Mouse (Mus musculus) kidney, embryonic 16.5 days (tissue): ENCODE results near the gene Npy5r. TPM values are rescaled to one million over a fixed set of nuclear protein-coding genes. Genes with fewer than 3 reads are reported as not detected.

Source experiments
- ATAC-seq: fragments of 200-750 bp; cut with Nextera tagmentation; 2 replicates; pipeline ENCODE4 v1.8.0; 2017; ENCODE audit warnings: moderate TSS enrichment; ENCODE audit not compliant: low FRiP score, low TSS enrichment
- H3K27ac ChIP-seq: fragments of 300-500 bp; sonication (generic); 2 replicates; pipeline ENCODE4 v1.5.1; 2014; ENCODE audit warnings: low read length
- H3K27me3 ChIP-seq: fragments of 300-500 bp; sonication (generic); 2 replicates; pipeline ENCODE4 v1.6.1; 2014; ENCODE audit warnings: low read length, control low read depth, mixed read lengths; ENCODE audit not compliant: insufficient read depth
- H3K36me3 ChIP-seq: fragments of 300-500 bp; sonication (generic); 2 replicates; pipeline ENCODE4 v1.6.1; 2014; ENCODE audit warnings: low read length, control low read depth, mixed read lengths; ENCODE audit not compliant: insufficient read depth
- H3K4me1 ChIP-seq: fragments of 300-500 bp; sonication (generic); 2 replicates; pipeline ENCODE4 v1.6.1; 2014; ENCODE audit warnings: low read length, control low read depth, mixed read lengths; ENCODE audit not compliant: insufficient read depth
- H3K4me2 ChIP-seq: fragments of 300-500 bp; sonication (generic); replicated peaks from 2 replicates; pipeline ENCODE4 v1.6.1; 2014; ENCODE audit warnings: low read depth, low read length
- H3K4me3 ChIP-seq: fragments of 300-500 bp; sonication (generic); 2 replicates; pipeline ENCODE4 v1.5.1; 2014; ENCODE audit warnings: mild to moderate bottlenecking, low read length
- H3K9ac ChIP-seq: fragments of 300-500 bp; sonication (generic); replicated peaks from 2 replicates; pipeline ENCODE4 v1.6.1; 2014; ENCODE audit warnings: low read length
- H3K9me3 ChIP-seq: fragments of 300-500 bp; sonication (generic); 2 replicates; pipeline ENCODE4 v1.6.1; 2016; ENCODE audit warnings: low read length, control low read depth
- WGBS: fragments of 180-500 bp; shearing (Covaris S2); extraction: QIAGEN DNeasy Blood & Tissue Kit; methylation state at CpG from one replicate; pipeline ENCODE4 v1.1.7; 2014; 5-methylcytosine and 5-hydroxymethylcytosine counted together
- polyA plus RNA-seq: library from polyadenylated mRNA; unstranded; fragments of >200 nt; fragmentation: Nextera tagmentation; extraction: Ambion mirVana; gene quantifications from 2 replicates; pipeline ENCODE4 v1.2.1, GENCODE M21; 2015

Npy5r gene
- polyA plus RNA-seq, 1 experiment from 2014 or later: not detected

DNA sequence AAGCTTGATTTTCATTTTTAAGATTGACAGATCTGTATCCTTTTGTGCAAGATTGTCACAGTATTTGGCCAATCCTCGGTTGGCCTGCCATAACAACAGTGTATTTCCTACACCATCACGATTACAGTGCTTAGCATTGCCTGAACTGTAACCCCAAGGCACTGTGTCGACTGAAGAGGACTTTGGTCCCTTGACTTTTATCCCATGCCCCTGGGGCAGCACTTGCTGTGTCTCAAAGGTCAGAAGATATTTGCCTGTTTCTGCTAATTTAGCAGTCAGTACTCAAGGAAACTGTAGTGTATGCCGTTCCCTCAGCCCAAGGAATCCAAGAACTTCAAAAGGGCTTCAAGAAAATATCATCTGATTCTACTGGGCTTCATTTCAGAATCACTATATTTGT is 871 bp upstream of the Npy5r start:
- no peak overlapping the region for H3K27ac ChIP-seq
- ATAC-seq: no peak

DNA sequence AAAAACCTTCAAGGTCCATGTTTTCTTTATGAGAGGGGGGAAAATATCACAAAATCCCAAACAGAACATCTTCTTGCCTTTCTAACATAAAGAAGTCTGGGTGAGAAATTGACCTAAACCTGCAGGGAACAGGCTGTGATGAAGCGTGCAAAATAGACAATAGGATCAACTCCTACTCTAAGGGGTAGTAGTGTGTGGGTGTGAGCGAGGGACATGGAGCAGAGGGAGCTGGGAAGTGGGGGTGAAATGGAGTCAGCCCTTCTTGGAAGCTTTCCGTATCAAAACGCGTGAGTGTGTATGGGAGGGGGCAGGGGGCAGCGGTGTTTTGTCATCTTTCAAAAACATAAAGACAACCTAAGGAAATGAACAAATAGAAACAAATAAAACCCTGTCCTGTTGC is 467 bp upstream of the Npy5r start:
- Histone ChIP-seq H3K4me3 (no peak overlapping the region), H3K9ac (no peak overlapping the region), H3K4me2 (peak overlapping the region; percentile 76), H3K27ac (no peak overlapping the region), H3K4me1 (peaks cover 3% of the 10 kb centered on the region; the same call in 1 of the 2 replicates), H3K36me3 (no peaks in the 10 kb centered on the region), H3K9me3 (no peaks in the 10 kb centered on the region), H3K27me3 (peaks cover 38% of the 10 kb centered on the region)
- ATAC-seq: no peak
- WGBS: 45% methylated on average over 6 of the region's 6 CpGs

More for the DNA sequence above, 871 bp upstream of the Npy5r start:
- H3K9ac ChIP-seq: no peak overlapping the region
- H3K27me3 ChIP-seq: peaks cover 38% of the 10 kb centered on the region
- no peaks in the 10 kb centered on the region for H3K9me3 ChIP-seq
- peaks cover 3% of the 10 kb centered on the region; the same call in 1 of the 2 replicates for H3K4me1 ChIP-seq
- H3K36me3 ChIP-seq: no peaks in the 10 kb centered on the region
- WGBS: 63% methylated on average over 4 of the region's 4 CpGs
- no peak overlapping the region for H3K4me2 ChIP-seq
- no peak overlapping the region for H3K4me3 ChIP-seq

DNA sequence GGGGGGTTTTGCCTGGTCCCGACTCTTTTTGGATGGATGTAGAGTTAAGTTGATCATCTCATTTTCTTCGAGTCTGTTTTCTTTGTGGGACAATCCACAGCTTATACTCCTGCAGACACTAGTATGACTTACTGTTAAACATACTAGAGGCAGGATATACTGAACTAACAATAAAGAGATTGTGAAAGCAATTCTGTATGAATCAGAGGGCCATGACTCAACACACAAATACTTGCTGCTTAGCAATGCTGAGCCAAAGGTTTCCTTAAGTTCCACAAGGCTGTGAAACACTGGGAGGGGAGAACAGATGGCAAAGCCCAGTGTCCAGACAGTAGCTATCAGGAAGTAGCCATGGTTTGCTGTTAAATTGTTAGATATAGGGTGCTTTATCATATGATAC is 6.7 kb downstream of the Npy5r start:
- H3K4me2 ChIP-seq: no peak overlapping the region
- WGBS: 92% methylated on average over 2 of the region's 2 CpGs
- no peak for ATAC-seq
- no peaks in the 10 kb centered on the region for H3K9me3 ChIP-seq
- H3K4me1 ChIP-seq: no peaks in the 10 kb centered on the region
- H3K9ac ChIP-seq: no peak overlapping the region
- H3K27me3 ChIP-seq: peaks cover 6% of the 10 kb centered on the region; the same call in 1 of the 2 replicates
- no peaks in the 10 kb centered on the region for H3K36me3 ChIP-seq
- no peak overlapping the region for H3K27ac ChIP-seq
- no peak overlapping the region for H3K4me3 ChIP-seq

DNA sequence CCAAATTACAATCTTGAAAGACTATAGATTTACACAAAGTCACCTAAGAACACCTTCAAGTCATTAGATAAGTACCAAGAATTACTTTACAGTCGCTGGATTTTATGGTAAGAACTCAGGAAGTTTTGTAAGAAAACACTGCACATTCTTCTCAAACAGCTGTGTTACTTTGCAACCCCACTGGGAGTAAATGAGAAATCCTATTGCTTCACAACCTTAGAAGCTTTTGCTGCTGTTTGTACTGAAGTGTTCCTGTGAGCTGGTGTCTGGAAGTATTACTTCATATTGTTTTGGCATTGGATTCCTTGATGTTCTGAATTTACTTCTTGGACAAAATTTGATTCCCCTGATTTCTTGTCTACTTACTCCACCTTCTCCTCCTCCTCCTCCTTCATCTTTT is 57.2 kb downstream of the Npy5r start:
- Histone ChIP-seq H3K27ac (no peak overlapping the region), H3K4me2 (no peak overlapping the region), H3K4me1 (no peaks in the 10 kb centered on the region), H3K27me3 (no peaks in the 10 kb centered on the region), H3K9ac (no peak overlapping the region), H3K4me3 (no peak overlapping the region), H3K36me3 (no peaks in the 10 kb centered on the region), H3K9me3 (no peaks in the 10 kb centered on the region)
- ATAC-seq: no peak
- 47% methylated on average over 1 of the region's 1 CpGs for WGBS

Other genes with a start within 250 kb of the Npy5r start
- 12.1 and 14.4 TPM in 2 replicates for gene Tma16, start 201.6 kb downstream of the Npy5r start, polyA plus RNA-seq
- gene Tktl2, start 176.4 kb downstream of the Npy5r start, polyA plus RNA-seq: not detected in 2 replicates
- 0.68 and 1.1 TPM in 2 replicates for gene Npy1r, start 9.1 kb upstream of the Npy5r start, polyA plus RNA-seq
- 2.8 and 2.9 TPM in 2 replicates for gene Naf1, start 172.1 kb upstream of the Npy5r start, polyA plus RNA-seq